Mouse (Mus musculus): ENCODE data around the gene Btbd6. TPM values are rescaled to one million over a fixed set of nuclear protein-coding genes. Genes with fewer than 3 reads are reported as not detected.

Gene Btbd6
- total RNA-seq, 2 experiments from 2014 or later: 27.1 to 29.2 TPM

DNA sequence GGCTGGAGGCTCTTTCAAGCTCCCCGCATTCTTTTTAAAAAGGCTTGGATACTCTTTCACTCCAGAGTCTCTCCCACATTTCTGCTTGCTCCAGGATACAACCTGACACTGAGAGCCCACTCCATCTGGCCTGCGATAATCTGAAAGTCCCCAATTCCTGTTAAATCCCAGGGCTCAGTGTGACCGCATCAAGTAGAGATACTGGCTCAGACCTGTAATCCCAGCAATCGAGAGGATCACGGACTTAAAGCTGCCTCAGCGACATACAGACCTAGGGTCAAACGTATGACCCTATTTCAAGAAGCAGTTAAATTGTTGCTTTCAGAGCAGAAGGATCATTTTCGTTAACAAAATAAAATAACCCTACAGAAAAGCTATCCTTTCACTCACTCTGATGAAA lies 27.7 kb downstream of the Btbd6 start:
- DNase-seq (ENCODE audit: low spot score in 2 of 2): no peak

DNA sequence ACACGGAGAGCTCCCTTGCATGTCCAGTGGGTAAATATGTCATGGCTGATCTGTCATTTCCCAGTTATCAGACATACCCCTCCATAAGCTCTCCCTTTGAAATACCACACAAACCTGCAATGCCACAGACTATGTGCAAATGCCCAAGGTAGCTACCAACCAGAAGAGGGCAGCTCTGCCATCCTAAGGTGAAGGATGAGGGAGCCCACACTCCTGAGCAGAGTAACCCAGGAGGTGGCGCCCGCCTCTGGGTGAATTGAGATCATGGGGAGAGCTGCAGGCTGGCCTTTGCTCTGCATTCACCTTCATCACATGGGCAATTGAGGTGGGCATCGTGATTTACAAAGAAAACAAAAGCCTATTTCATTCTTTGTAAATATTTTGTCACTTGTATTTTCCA lies 28.7 kb downstream of the Btbd6 start:
- DNase-seq (ENCODE audit: low spot score in 2 of 2): peak in 1 of 2 experiments; percentile 26

DNA sequence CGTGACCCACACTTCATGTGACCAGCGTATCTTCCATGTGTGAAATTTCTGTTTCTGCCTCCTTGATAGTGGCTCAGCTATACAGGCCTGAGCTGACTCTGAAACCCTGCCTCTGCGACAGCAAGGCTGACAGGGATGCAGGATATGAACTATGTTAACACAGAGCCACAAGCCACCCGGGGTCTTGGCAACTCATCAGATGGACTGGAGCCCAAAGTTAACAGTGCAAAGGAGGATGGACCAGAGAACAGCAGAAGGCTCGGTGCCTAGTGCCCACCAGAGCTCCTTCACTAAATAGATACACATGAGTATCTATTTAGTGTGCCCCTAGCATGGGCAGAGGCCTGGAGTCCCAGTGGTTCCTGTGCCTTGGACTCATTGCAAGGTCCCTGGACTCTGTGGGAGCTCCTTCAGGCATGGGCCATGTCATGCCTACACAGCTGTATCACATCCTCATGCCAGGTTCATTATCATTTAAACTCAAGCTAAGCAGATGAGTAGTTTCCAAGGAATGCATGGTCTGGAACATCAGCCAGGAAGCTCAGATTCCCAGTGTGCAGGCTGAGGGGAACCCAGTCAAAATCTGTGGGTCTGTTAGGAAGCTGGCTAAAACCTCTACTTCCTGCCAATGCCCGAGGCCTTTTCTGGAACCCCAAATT lies 35.5 kb downstream of the Btbd6 start:
- DNase-seq (ENCODE audit: low spot score in 2 of 2): no peak

DNA sequence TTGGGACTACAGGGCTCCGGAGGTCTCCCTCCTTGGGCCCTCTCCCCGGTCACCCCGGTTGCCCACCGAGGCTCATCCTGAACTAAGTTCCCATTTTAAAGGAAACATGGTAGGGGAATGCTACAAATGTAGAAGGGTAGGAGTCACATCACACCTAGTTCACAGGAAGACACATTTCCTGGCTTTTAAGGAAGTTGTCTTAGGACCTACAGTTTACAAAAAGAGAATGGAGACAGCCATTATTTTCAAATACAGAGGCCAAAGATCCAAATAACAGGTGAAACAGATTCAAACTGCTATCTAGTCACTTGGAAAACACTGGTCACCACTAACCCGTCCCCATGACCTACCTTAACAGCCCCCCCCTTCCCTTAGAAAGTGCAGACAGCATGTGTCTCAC lies 36.2 kb downstream of the Btbd6 start:
- no peak for DNase-seq (ENCODE audit: low spot score in 2 of 2)

DNA sequence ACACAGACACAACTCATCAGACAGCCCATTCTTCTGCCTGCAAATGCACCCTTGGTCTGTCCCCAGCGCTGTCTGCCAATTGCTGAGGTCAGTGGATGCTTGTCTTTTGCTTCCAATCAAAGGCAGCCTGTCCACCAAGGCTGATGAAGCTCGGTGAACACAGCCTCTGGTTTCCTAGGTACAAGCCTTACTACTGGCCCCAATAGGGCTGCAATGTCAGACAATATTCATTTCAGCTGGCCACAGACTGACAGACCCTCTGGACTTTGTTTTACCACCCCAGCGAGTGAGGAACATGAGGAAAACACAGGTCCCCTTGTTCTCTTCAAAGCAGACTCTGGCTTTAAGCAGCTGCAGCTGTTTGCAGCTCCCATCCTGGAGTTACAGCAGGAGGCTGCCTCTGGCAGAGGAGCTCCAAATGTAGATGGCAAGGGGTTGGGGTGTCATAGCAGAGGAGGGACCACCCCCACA lies 36.8 kb downstream of the Btbd6 start:
- no peak for DNase-seq (ENCODE audit: low spot score in 2 of 2)

DNA sequence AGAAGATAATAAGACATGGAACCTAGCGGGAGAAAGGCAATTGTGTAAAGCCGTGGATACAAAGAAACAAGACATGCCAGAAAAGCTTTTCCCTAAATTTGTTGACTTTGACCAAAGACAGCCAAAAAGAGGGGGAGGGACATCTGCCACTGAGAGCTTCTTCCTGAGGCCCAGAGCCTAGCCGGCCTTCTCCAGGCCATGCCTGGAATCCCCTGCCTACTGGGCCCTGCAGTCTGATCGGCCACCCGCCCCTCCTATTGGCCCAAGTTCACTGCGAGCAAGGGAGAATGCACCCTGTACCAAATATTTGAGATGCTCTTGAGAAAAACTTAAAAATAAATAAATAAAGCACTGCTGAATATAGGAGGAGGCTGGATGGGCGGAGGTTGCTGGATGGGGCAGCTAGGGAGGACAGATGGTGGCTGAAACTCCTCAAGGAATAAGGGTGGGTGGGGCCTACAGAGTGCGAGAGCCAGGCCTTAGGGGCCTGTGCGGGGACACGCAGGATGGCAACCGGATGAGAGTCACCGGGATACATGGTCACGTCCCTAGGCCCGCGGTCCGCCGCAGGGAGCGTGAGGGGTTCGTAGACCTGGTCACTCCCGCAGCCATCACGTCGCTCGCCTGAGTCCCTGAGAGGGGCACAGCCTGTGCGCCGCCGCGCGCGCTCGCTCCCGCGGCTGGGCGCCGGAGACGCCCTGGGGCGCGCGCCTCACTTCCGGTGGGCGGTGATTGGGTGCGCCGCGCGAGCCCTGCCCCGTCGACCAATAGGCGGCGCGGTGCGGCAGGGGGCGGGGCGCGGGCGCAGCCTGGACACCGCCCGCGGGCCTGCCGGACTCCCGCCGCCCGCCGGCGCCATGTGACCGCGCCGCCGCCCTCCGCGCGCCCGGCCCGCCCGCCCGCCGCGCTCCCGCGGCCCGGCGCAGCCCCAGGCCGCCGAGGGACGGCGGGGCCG lies 37.6 kb downstream of the Btbd6 start, which contains the start of gene Pacs2:
TSS of gene Pacs2 (plus strand) at position 905 of the 955 bp plus-strand sequence.
- peak; percentile 84 to 89 for DNase-seq (ENCODE audit: low spot score in 2 of 2)

DNA sequence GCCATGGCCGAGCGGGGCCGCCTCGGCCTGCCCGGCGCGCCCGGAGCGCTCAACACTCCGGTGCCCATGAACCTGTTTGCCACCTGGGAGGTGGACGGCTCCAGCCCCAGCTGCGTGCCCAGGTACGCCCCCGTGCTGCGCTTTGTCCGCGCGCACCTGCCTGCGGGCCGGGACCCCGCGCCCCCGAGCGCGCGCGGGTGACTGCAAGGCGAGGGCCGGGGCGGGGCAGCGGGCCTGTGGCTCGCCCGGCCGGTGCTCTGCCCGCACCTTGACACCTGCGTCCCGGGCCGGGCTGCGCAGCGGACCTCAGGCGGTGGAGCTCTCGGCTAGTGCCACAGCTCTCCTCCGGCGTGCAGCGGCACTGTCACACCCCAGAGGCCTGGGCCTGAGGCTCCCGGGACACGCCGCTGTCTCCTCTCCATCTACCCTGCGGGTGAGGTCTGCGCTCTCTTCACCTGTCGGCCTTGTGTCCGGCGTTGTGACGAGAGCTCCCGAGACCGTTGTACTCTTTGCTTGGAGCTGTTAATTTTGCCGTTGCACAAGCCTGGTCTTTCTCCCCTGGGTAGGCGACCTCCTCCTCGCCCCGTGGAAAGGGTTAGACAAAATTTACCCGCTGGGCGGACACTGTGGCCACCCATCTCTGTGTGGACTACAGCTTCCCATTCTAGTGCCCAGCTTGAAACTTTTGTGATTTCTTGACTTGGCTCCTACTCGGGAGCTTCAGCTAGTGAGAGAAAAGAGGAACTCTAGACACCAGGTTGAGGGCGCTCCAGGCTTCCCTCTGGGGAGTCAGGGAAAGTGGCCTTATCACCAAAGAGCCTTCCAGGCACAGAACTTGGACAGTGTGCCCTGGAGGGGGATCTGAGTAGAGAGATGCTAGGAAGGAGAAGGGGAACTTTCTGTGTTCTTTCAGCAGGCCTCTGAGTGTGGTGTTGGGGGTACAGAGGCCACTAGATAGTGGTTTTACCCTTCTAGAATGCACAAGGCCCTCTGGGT lies 38.6 kb downstream of the Btbd6 start:
- DNase-seq (ENCODE audit: low spot score in 2 of 2): peak; percentile 19 to 21

DNA sequence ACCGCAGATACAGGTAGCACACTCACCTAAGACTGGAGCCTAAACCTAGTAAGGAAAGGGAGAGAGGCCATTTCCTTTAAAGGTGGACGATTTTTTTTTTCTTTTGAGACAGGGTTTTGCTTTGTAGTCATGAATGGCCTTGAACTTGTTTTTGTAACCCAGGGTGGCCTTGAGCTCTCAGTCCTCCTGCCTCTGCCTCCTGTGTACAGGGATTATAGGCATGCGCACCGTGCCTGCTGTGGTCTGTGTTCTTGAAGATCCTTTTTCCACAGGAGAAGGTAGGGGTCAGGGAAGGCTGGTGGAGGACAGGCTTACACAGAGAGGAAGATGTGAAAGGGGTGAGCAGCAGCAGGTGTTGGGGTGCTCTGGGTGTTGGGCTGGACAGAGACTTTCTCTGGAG lies 39.7 kb downstream of the Btbd6 start:
- no peak for DNase-seq (ENCODE audit: low spot score in 2 of 2)

DNA sequence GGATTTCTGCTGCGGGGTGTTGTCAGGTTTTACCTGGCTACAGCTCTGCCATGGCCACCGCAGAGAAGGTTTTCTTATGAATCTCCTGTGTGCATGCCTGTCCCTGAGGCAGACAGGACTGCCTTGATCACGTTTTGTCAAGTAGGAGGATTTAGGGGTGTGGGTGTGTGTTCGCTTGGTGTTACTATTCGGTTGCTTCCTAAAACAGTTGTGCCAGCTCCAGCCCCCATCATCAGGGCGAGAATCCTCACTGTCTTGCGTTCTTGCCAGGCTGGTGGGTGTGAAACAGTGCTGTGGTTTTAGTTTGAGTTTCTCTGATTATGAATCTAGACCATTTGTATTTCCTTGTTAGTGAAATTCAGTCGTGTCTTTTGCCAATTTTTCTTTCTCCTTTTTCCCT lies 40.7 kb downstream of the Btbd6 start:
- no peak for DNase-seq (ENCODE audit: low spot score in 2 of 2)

DNA sequence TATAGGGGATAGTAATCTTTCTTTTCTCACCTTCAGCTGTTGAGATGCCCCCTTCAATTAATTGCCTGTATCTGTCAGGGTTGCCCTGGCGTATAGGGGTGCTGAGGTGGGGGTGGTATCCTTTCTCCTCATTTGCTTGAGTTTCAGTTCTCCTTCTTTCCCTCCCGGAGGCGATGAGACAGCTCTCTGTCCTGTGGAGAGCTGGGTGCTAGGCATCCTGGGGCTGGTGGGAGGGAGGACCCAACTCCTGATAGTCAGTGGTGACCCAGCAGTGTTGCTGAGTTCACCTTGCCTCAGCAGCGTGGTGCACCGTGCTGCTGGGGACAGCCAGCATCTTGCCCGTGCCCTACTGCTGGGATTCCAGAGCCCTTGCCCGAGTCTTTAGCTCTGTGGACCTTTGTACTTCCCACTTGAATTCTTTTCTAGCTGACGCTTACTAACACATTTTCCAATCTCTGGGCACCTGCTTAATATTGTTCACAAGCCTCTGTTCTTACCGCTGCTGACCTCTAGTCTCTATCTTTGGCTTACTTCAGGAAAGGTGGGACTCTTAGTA lies 41.2 kb downstream of the Btbd6 start:
- DNase-seq (ENCODE audit: low spot score in 2 of 2): no peak

DNA sequence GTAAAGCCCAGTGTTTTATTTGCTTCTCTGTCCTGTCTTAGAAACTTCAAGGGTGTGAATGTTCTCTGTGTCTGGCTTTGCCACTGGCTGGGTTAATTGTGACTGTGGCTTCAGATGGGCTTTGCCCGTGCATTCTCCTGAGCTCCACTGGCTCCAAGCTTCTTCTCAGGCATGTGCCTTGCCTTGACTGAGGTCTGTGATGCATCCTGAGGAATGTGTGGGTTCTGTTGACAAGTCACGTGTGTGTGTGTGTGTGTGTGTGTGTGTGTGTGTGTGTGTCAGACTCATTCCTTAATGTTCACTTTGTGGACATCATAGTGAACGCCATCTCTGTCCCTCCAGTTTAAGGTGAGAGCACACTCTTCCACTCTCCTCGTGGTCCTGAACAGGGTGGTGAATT lies 42.5 kb downstream of the Btbd6 start:
- DNase-seq (ENCODE audit: low spot score in 2 of 2): no peak

DNA sequence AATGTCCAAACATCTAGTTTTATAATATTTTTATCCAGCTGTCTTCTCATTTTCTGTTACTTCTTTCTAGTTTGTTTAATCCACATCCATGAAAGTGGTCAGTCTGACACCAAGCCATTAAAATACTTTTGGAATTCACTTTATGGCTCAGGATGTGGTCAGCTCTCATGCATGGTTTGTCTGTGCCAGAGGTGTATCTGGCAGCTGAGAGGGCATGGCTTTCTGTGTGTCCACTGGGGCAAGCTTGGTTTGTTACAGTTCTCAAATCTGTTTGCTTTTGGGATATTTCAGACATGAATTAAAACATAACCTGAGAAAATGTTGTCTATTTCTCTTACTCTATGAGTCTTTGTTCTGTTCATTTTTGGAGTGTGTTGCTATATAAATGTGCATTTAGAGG lies 45.2 kb downstream of the Btbd6 start:
- DNase-seq (ENCODE audit: low spot score in 2 of 2): no peak

DNA sequence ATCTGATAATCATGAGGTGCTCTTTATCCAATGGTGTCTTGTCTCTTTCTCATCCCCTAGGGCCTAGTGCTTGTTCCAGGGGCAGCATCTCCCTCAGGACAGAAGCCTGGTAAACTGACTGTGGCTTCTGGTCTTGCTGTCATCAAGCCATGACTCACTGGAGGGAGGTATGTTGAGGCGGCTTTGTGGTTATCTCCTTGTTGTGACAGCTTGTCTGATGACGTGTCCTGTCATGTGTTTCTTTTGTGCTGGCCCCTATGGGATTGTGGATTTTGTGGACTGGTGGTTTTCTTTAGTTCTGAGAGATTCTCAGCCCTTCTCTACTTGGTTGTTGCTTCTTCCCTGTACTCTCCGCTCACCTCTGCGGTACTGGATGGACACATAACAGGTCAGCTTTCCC lies 46.8 kb downstream of the Btbd6 start:
- no peak for DNase-seq (ENCODE audit: low spot score in 2 of 2)

DNA sequence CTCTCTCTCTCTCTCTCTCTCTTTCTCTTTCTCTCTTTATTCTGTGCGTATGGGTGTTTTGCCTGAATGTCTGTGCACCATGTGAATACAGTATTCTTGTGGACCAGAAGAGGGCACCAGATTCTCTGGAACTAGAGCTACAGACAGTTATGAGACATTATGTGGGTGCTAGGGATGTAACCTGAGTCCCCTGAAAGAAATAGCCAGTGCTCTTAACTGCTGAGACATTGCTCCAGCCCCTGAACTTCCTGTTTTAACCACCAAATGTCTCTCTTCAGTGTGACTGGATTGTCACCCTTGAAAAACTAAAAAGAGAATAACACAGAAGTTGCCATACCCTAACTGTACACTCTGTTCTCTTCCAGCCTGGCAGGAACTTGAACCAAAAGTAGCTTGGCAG lies 50.3 kb downstream of the Btbd6 start:
- no peak for DNase-seq (ENCODE audit: low spot score in 2 of 2)

DNA sequence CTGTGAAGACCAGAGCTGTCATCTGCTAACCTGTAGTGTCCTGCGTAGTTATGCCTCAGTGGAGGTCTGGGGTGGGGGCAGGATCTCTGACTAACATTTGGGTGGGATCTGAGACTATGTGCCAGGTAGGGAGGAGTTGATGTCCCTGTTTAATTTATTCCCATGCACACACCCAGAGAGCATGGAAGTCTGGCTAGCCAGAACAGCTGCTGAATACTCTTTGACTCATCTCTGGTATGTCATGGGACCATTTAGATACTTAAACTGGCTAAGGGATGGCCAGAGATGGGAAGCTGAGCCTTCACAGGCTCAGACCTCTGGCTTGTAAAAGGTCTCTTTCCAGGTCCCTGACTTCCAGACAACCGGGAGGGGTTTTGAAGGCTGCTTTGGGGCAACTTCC lies 51.2 kb downstream of the Btbd6 start:
- no peak for DNase-seq (ENCODE audit: low spot score in 2 of 2)

DNA sequence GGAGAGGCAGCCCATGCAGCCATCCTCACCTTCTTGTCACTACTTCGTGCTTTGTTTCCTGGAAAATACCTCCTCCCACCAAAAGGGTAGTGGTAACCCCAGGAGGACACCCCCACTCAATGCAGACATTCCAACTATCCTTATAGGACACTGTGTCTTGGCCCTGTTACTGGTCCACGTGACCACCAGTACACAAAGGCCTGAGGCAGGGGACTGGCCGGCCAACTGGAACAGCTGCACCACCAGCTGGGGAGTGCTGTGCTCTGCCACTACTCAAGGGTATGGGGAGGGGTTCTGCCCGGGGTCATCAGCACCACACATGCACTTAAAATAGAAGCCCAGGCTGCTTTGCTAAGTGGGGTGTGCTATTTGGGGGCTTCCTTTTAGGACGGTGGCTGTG lies 51.8 kb downstream of the Btbd6 start:
- no peak for DNase-seq (ENCODE audit: low spot score in 2 of 2)

Other genes starting within 250 kb of the Btbd6 start
- gene Pld4, start 215.8 kb upstream of the Btbd6 start, total RNA-seq (2021): 10 to 100 TPM; 11.8 to 15.2 TPM
- gene Ahnak2, start 173.8 kb upstream of the Btbd6 start, total RNA-seq (2021): 10 to 100 TPM in 1 of 2 experiments, 1 to 10 TPM in 1; 9.8 to 12.0 TPM
- gene Clba1, start 167.5 kb upstream of the Btbd6 start, total RNA-seq (2021): 1 to 10 TPM; 8.2 to 10.0 TPM
- gene Cdca4, start 147.1 kb upstream of the Btbd6 start, total RNA-seq (2021): 10 to 100 TPM; 31.1 to 32.5 TPM
- gene Gpr132, start 108.3 kb upstream of the Btbd6 start, total RNA-seq (2021): under 1 TPM; 0.20 to 0.39 TPM
- 10 to 100 TPM; 15.2 to 18.3 TPM for gene Jag2, start 46.7 kb upstream of the Btbd6 start, total RNA-seq (2021)
- 10 to 100 TPM; 42.1 to 46.3 TPM for gene Nudt14, start 34.4 kb upstream of the Btbd6 start, total RNA-seq (2021)
- gene Brf1, start 24.2 kb downstream of the Btbd6 start, total RNA-seq (2021): 10 to 100 TPM; 81.9 to 82.9 TPM
- 10 to 100 TPM; 46.0 to 50.4 TPM for gene Pacs2, start 38.0 kb downstream of the Btbd6 start, total RNA-seq (2021)
- under 1 TPM; 0.73 TPM for gene Tex22, start 98.0 kb downstream of the Btbd6 start, total RNA-seq (2021)
- 100 to 1,000 TPM; 129 to 138 TPM for gene Mta1, start 121.8 kb downstream of the Btbd6 start, total RNA-seq (2021)
- gene Crip2, start 163.8 kb downstream of the Btbd6 start, total RNA-seq (2021): 100 to 1,000 TPM; 109 to 110 TPM
- gene Crip1, start 169.8 kb downstream of the Btbd6 start, total RNA-seq (2021): 100 to 1,000 TPM; 129 to 134 TPM
- gene Tedc1, start 179.9 kb downstream of the Btbd6 start, total RNA-seq (2021): 10 to 100 TPM in 1 of 2 experiments, 1 to 10 TPM in 1; 7.1 to 10.3 TPM
- 1 to 10 TPM; 4.8 to 7.3 TPM for gene Tmem121, start 209.4 kb downstream of the Btbd6 start, total RNA-seq (2021)

All from adrenal gland, postnatal 4 days (tissue).